Mouse (Mus musculus): ENCODE measurements around the gene Shisal2a.

DNA sequence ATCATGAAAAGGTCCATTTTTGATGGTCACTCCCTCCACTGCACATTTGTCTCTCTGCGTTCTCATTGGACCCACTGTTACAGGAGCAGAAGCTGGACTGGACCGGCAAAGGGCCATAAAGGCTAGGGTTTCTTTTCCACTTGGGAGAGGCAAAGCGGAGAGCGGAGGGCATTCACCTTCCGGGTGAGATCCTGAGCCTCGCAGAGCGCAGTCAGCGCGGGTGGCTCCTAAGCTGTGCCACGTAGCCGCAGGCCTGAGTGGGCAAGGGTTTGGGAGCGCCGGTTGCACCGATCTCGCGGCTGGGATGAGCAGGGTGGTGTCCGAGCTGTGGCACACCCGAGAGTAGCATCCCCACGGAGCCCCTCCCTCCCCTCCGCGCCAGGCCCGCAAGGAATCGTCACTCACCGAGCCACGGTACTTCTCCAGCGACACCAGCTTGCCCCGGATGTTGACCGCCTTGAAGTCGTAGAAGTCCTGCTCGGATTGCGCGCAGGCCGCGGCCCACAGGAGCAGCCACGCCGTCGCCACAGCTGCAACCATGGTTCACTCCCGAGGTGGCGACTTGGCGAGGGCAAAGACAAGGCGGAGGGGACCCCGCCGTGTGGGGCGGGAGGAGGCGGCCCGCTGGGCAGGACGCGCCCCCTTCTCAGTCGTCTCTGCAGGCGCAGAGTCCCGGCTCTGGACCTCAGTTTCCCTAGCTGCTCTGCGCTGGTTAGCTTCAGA lies 23.1 kb upstream of the Shisal2a start:
- no peak for TF ChIP-seq CTCF (IDR thresholded peaks at IDR 0.05; ENCODE audit: insufficient read depth, low read depth, low read length)
- peak; percentile 44; the same call in 1 of the 2 replicates for TF ChIP-seq POLR2A (IDR thresholded peaks at IDR 0.05; ENCODE audit: insufficient read depth, low read depth, low read length)
